Mouse (Mus musculus) intestine, postnatal 0 days (tissue): ENCODE results near the gene Cd79b. TPM values are rescaled to one million over a fixed set of nuclear protein-coding genes. Genes with fewer than 3 reads are reported as not detected.

Experiments
- ATAC-seq: fragments of 200-750 bp; cut with Nextera tagmentation; 2 replicates; pipeline ENCODE4 v1.8.0; 2017; ENCODE audit warnings: mild to moderate bottlenecking, moderate TSS enrichment, moderate library complexity
- H3K27ac ChIP-seq: fragments of 300-500 bp; sonication (generic); 2 replicates; pipeline ENCODE4 v1.5.1; 2014; ENCODE audit warnings: mild to moderate bottlenecking, low read depth, low read length, moderate library complexity
- H3K27me3 ChIP-seq: fragments of 300-500 bp; sonication (generic); replicated peaks from 2 replicates; pipeline ENCODE4 v1.6.1; 2014; ENCODE audit warnings: low read length, mixed read lengths; ENCODE audit not compliant: control insufficient read depth, insufficient read depth
- H3K36me3 ChIP-seq: fragments of 300-500 bp; sonication (generic); 2 replicates; pipeline ENCODE4 v1.6.1; 2014; ENCODE audit warnings: mild to moderate bottlenecking, moderate library complexity; ENCODE audit not compliant: control insufficient read depth, insufficient read depth
- H3K4me1 ChIP-seq: fragments of 300-500 bp; sonication (generic); replicated peaks from 2 replicates; pipeline ENCODE4 v1.6.1; 2014; ENCODE audit warnings: antibody characterized with exemption, low read length, mixed read lengths; ENCODE audit not compliant: control insufficient read depth, insufficient read depth
- H3K4me2 ChIP-seq: fragments of 300-500 bp; sonication (generic); replicated peaks from 2 replicates; pipeline ENCODE4 v1.6.1; 2014; ENCODE audit warnings: low read depth, mild to moderate bottlenecking, moderate library complexity
- H3K4me3 ChIP-seq: fragments of 300-500 bp; sonication (generic); 2 replicates; pipeline ENCODE4 v1.5.1; 2014; ENCODE audit warnings: low read depth, low read length
- H3K9ac ChIP-seq: fragments of 300-500 bp; sonication (generic); 2 replicates; pipeline ENCODE4 v1.6.1; 2014; ENCODE audit warnings: mild to moderate bottlenecking, low read depth, low read length
- H3K9me3 ChIP-seq: fragments of 300-500 bp; sonication (generic); 2 replicates; pipeline ENCODE4 v1.6.1; 2016; ENCODE audit warnings: mixed run types; ENCODE audit not compliant: control insufficient read depth
- CTCF ChIP-seq: sonication (generic); IDR thresholded peaks from 2 replicates; pipeline ENCODE4 v1.5.1; 2016; ENCODE audit warnings: low read depth, mild to moderate bottlenecking, control low read depth, antibody characterized with exemption, moderate library complexity
- WGBS: fragments of 180-500 bp; shearing (Covaris S2); extraction: QIAGEN DNeasy Blood & Tissue Kit; methylation state at CpG from one replicate; pipeline ENCODE4 v1.1.7; 2014; 5-methylcytosine and 5-hydroxymethylcytosine counted together
- polyA plus RNA-seq: library from polyadenylated mRNA; unstranded; fragments of >200 nt; fragmentation: Nextera tagmentation; extraction: Ambion mirVana; gene quantifications from 2 replicates; pipeline ENCODE4 v1.2.1, GENCODE M21; 2015

Cd79b gene
- polyA plus RNA-seq, 1 experiment from 2014 or later = 1.5 TPM

GRCm38 (mm10) chr11:106325566-106326206 is 11.1 kb upstream of the Cd79b start:
- no peak for ATAC-seq
- H3K27me3 ChIP-seq = no peaks in the 10 kb centered on the region
- TF ChIP-seq CTCF = peak; percentile 90
- H3K4me3 ChIP-seq = no peak overlapping the region
- 58% methylated on average over 8 of the region's 8 CpGs for WGBS
- no peaks in the 10 kb centered on the region for H3K4me1 ChIP-seq
- H3K9ac ChIP-seq = no peak overlapping the region
- H3K9me3 ChIP-seq = no peaks in the 10 kb centered on the region
- no peak overlapping the region for H3K27ac ChIP-seq
- H3K36me3 ChIP-seq = no peaks in the 10 kb centered on the region
- no peak overlapping the region for H3K4me2 ChIP-seq

GRCm38 (mm10) chr11:106324858-106325257 is 10.3 kb upstream of the Cd79b start:
- no peak overlapping the region for H3K4me2 ChIP-seq
- no peak overlapping the region for H3K4me3 ChIP-seq
- no peaks in the 10 kb centered on the region for H3K27me3 ChIP-seq
- no peak for TF ChIP-seq CTCF
- ATAC-seq = no peak
- no peak overlapping the region for H3K27ac ChIP-seq
- H3K36me3 ChIP-seq = no peaks in the 10 kb centered on the region
- H3K4me1 ChIP-seq = no peaks in the 10 kb centered on the region
- no peak overlapping the region for H3K9ac ChIP-seq
- WGBS = 68% methylated on average over 5 of the region's 5 CpGs
- H3K9me3 ChIP-seq = no peaks in the 10 kb centered on the region

GRCm38 (mm10) chr11:106318406-106319366 is 4.1 kb upstream of the Cd79b start:
- Histone ChIP-seq H3K9ac (no peak overlapping the region), H3K4me3 (no peak overlapping the region), H3K27me3 (no peaks in the 10 kb centered on the region), H3K9me3 (no peaks in the 10 kb centered on the region), H3K27ac (no peak overlapping the region; the same call in 1 of the 2 replicates), H3K36me3 (no peaks in the 10 kb centered on the region), H3K4me1 (0 out of 2 replicates have a peak, but pooled peaks cover 6% of the 10 kb centered on the region), H3K4me2 (no peak overlapping the region)
- no peak for TF ChIP-seq CTCF
- WGBS = 57% methylated on average over 21 of the region's 21 CpGs
- ATAC-seq = no peak

- Histone ChIP-seq H3K36me3 (no peaks in the 10 kb centered on the region), H3K4me3 (no peak overlapping the region), H3K27ac (no peak overlapping the region), H3K9ac (no peak overlapping the region), H3K9me3 (no peaks in the 10 kb centered on the region), H3K4me1 (0 out of 2 replicates have a peak, but pooled peaks cover 6% of the 10 kb centered on the region), H3K4me2 (no peak overlapping the region), H3K27me3 (no peaks in the 10 kb centered on the region)
- WGBS = 72% methylated on average over 7 of the region's 7 CpGs
- no peak for ATAC-seq
- TF ChIP-seq CTCF = no peak
Measured at GRCm38 (mm10) chr11:106317801-106318200, 3.2 kb upstream of the Cd79b start.

- Histone ChIP-seq H3K27ac (no peak overlapping the region), H3K27me3 (no peaks in the 10 kb centered on the region), H3K4me1 (0 out of 2 replicates have a peak, but pooled peaks cover 6% of the 10 kb centered on the region), H3K36me3 (no peaks in the 10 kb centered on the region), H3K4me2 (no peak overlapping the region), H3K4me3 (no peak overlapping the region), H3K9me3 (no peaks in the 10 kb centered on the region), H3K9ac (no peak overlapping the region)
- WGBS = 68% methylated on average over 1 of the region's 1 CpGs
- no peak for ATAC-seq
- TF ChIP-seq CTCF = no peak
Measured at GRCm38 (mm10) chr11:106316416-106316815, 1.9 kb upstream of the Cd79b start.

GRCm38 (mm10) chr11:106313533-106313932 is 1.0 kb downstream of the Cd79b start:
- Histone ChIP-seq H3K27ac (no peak overlapping the region), H3K4me2 (no peak overlapping the region)
- TF ChIP-seq CTCF = no peak

More at GRCm38 (mm10) chr11:106313533-106313932, 1.0 kb downstream of the Cd79b start:
- H3K9me3 ChIP-seq = no peaks in the 10 kb centered on the region
- H3K4me3 ChIP-seq = no peak overlapping the region
- no peaks in the 10 kb centered on the region for H3K36me3 ChIP-seq
- WGBS = 34% methylated on average over 5 of the region's 5 CpGs
- H3K27me3 ChIP-seq = no peaks in the 10 kb centered on the region
- H3K4me1 ChIP-seq = 0 out of 2 replicates have a peak, but pooled peaks cover 3% of the 10 kb centered on the region
- H3K9ac ChIP-seq = no peak overlapping the region
- ATAC-seq = peak; percentile 38; the same call in 1 of the 2 replicates
